Mouse (Mus musculus) Patski (cell line): ENCODE results near the gene Gmnn. TPM values are rescaled to one million over a fixed set of nuclear protein-coding genes. Genes with fewer than 3 reads are reported as not detected.

Source experiments
- ATAC-seq: fragments of 100-300 bp; one replicate; pipeline ENCODE4 v1.8.0; 2021
- CTCF ChIA-PET: fragments of 350-600 bp; sonication (Branson Sonifier 250); formaldehyde crosslinking; loops from one replicate; lab custom pipeline; 2022; ENCODE audit warnings: inconsistent platforms; lab: Charles Lee
- POLR2A ChIA-PET: fragments of 350-600 bp; sonication (Branson Sonifier 250); formaldehyde crosslinking; loops from one replicate; lab custom pipeline; 2022; ENCODE audit warnings: antibody characterized with exemption, inconsistent platforms; lab: Charles Lee
- DNase-seq: peaks from one replicate; pipeline ENCODE4 v3.0.0-alpha.2; 2011; ENCODE audit warnings: low read depth, low spot score
- H3K27me3 ChIP-seq: fragments of 371-371 bp; one replicate; pipeline ENCODE4 v1.5.1; 2021
- CTCF ChIP-seq: fragments of 100-300 bp; IDR thresholded peaks from one replicate; pipeline ENCODE4 v1.5.1; 2021
- in situ Hi-C: fragments of 300-500 bp; cut with MboI; formaldehyde crosslinking; loops from 3 replicates; pipeline ENCODE4 v1.11.1; 2018; ENCODE audit warnings: low pct_unique_long_range_greater_than_20kb, mixed read lengths
- polyA plus RNA-seq: library from polyadenylated mRNA; unstranded; gene quantifications from one replicate; pipeline ENCODE4 v1.2.3, GENCODE M21; 2021

The Gmnn gene
- polyA plus RNA-seq, 1 experiment from 2014 or later, result 61.1 TPM

DNA sequence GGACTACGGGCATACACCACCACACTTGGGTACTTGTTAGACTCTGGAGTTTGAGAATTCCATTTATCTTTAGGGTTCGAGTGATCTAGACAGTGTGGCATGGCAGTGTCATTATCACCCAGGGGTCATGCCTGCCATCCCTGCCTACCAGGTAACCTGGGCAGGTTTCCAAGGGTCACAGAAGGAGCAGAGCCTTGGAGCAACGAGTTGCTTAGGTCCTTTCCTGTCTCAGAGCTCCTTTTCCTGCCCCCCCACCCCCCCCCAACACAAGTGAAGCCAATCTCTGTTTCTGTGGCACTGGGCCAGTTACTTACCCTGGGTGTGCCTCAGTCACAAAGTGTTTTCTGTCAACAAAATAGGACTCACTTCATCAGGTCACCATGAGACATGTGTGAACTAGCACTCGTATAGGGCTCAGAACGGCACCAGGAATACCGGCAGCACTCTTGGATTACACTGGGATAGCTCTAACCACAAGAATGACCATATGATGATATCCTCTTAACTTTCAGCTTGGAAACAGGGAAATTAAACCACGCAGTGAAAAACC lies 49.1 kb downstream of the Gmnn start:
- ChIA-PET CTCF (interaction anchor here (1.1 to 3.3 kb wide), 5 partner anchors 9 to 231 kb away, joined by 3 to 17 read pairs (median 7); no protein-coding TSS in a partner anchor), POLR2A (no interaction called here)
- DNase-seq, result no peak
- TF ChIP-seq CTCF, result no peak
- no peak for ATAC-seq
- no peaks in the 10 kb centered on the region for H3K27me3 ChIP-seq
- in situ Hi-C loops, result loop anchor here (5.0 to 25.0 kb wide), 2 partner anchors 65 to 200 kb away; no protein-coding TSS in a partner anchor

- in situ Hi-C loops, result loop anchor here (5.0 to 25.0 kb wide), 2 partner anchors 66 to 201 kb away; no protein-coding TSS in a partner anchor
- no peaks in the 10 kb centered on the region for H3K27me3 ChIP-seq
- ATAC-seq, result no peak
- ChIA-PET CTCF (interaction anchor here (3.3 kb wide), 1 partner anchor 12 kb away, joined by 17 read pairs; no protein-coding TSS in a partner anchor), POLR2A (no interaction called here)
- no peak for DNase-seq
- TF ChIP-seq CTCF, result no peak
Measured at GRCm38 (mm10) chr13:24710968-24711367, 50.8 kb downstream of the Gmnn start.

DNA sequence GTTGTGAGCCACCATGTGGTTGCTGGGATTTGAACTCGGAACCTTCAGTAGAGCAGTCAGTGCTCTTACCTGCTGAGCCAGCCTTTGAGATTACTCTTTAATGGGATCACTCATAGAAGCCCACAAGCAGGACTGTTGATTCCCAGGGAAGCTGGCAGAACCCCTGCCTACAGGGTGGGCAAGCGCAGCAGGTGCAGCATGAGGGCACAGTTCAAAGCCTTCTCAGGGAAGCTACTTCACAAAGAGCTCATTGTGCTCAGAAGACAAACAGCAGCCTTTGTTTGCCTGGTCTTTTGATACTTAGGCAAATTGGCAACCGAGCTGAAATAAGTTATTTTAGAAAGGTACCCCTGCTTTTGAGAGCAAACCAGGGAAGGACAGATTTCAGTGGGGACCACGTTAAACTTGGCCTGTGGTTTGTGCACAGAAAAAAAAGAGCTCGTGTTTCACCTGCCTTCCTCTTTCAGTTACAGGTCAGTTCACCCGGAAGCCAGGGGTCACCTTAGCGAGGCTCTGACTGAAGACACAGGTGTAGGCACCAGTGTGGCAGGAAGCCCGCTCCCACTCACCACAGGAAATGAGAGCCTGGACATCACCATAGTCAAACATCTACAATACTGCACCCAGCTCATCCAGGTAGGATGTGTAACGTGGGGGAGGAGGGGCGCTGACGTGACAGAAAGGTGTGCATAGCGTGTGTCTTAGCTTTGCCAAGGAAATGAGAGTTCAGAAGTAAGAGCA lies 51.9 kb downstream of the Gmnn start:
- in situ Hi-C loops, result loop anchor here (5.0 to 25.0 kb wide), 2 partner anchors 67 to 202 kb away; no protein-coding TSS in a partner anchor
- ChIA-PET CTCF (no interaction called here), POLR2A (no interaction called here)
- no peak for ATAC-seq
- no peaks in the 10 kb centered on the region for H3K27me3 ChIP-seq
- no peak for DNase-seq
- TF ChIP-seq CTCF, result no peak

DNA sequence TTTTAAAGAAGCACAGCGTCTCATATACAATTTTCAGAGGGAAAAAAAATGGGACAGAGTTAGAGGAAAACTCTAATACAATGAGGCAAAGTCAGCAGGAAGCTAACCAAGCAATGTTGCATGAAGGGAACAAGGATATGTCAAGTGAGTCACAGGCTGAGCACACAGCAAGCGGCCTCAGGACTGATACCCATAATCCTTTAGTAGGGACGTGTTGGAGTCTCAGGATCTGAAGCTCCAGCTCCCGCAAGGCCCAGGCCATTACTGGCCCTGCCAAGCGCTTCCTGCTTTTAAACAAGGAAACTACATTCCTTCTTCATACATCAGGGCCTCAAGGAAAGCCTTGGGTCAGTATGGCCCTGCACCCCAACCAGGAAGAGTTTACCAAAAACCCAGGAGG lies 59.6 kb downstream of the Gmnn start:
- CTCF ChIA-PET, result interaction anchor here (1.0 to 2.1 kb wide), 2 partner anchors 12 to 73 kb away, joined by 3 to 6 read pairs; no protein-coding TSS in a partner anchor

More for the DNA sequence above, 59.6 kb downstream of the Gmnn start:
- POLR2A ChIA-PET, result no interaction called here
- no peaks in the 10 kb centered on the region for H3K27me3 ChIP-seq
- ATAC-seq, result no peak
- no peak for DNase-seq
- no peak for TF ChIP-seq CTCF
- in situ Hi-C loops, result loop anchor here (25.0 kb wide), 1 partner anchor 210 kb away; no protein-coding TSS in a partner anchor

Other genes starting within 250 kb of the Gmnn start
- gene Ripor2, start 179.7 kb downstream of the Gmnn start, polyA plus RNA-seq, result 3.5 TPM
- gene Armh2, start 20.7 kb downstream of the Gmnn start, polyA plus RNA-seq, result not detected
- 129 TPM for gene BC005537, start 39.7 kb upstream of the Gmnn start, polyA plus RNA-seq
- gene Acot13, start 69.6 kb upstream of the Gmnn start, polyA plus RNA-seq, result 132 TPM
- 33.8 TPM for gene Tdp2, start 69.8 kb upstream of the Gmnn start, polyA plus RNA-seq
- gene D130043K22Rik, start 83.2 kb upstream of the Gmnn start, polyA plus RNA-seq, result 0.19 TPM
- gene Aldh5a1, start 175.7 kb upstream of the Gmnn start, polyA plus RNA-seq, result 15.6 TPM
- 0.89 TPM for gene Gpld1, start 181.2 kb upstream of the Gmnn start, polyA plus RNA-seq